Mouse (Mus musculus) embryonic fibroblast, embryonic 13.5 days (primary cell): ENCODE measurements at regions not wholly inside any gene's neighbourhood (a gene's known extent, or its start where the extent isn't known, plus 50 kb on each side); places are given as distances from the start of the nearest gene placed in this dataset.

Source experiments
- H3K27ac ChIP-seq: 2 replicates; pipeline ENCODE4 v1.5.1; 2012; ENCODE audit warnings: low read length, control low read depth, inconsistent platforms; ENCODE audit not compliant: insufficient read depth
- H3K4me1 ChIP-seq: 2 replicates; pipeline ENCODE4 v1.6.1; 2011; ENCODE audit warnings: low read length; ENCODE audit not compliant: control insufficient read depth, insufficient read depth
- H3K4me3 ChIP-seq: 2 replicates; pipeline ENCODE4 v1.5.1; 2011; ENCODE audit warnings: mild to moderate bottlenecking, control low read depth, low read length; ENCODE audit not compliant: insufficient read depth
- CTCF ChIP-seq: IDR thresholded peaks from 2 replicates; pipeline ENCODE4 v1.5.1; 2011; ENCODE audit warnings: mild to moderate bottlenecking, control low read depth, low read length, moderate library complexity, borderline replicate concordance; ENCODE audit not compliant: insufficient read depth
- POLR2A ChIP-seq: IDR thresholded peaks from 2 replicates; pipeline ENCODE4 v1.6.1; 2011; ENCODE audit warnings: low read depth, mild to moderate bottlenecking, control low read depth, low read length, moderate library complexity

DNA sequence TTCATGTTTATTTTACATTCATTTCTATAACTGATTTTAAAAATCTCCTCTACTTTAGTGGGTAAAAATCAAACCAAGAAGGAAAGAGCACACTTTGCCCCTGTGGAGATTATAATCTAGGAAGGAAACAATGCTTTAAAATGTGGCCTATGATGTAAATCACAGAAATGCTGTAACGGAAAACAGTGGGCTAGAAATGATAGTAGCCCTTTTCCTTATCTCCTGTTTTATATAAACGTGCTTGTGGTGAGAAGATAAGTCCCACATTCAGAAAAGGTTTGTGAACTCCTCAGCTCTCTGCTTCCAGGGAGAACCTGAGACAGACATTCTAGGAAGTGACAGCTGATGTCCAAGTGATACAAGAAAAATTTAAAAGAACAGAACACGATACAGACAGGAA, 159.3 kb upstream of the Sesn3 start:
- H3K4me3 ChIP-seq: no peak overlapping the region
- no peak for TF ChIP-seq CTCF
- TF ChIP-seq POLR2A: no peak
- H3K27ac ChIP-seq: no peak overlapping the region
- no peaks in the 10 kb centered on the region for H3K4me1 ChIP-seq

DNA sequence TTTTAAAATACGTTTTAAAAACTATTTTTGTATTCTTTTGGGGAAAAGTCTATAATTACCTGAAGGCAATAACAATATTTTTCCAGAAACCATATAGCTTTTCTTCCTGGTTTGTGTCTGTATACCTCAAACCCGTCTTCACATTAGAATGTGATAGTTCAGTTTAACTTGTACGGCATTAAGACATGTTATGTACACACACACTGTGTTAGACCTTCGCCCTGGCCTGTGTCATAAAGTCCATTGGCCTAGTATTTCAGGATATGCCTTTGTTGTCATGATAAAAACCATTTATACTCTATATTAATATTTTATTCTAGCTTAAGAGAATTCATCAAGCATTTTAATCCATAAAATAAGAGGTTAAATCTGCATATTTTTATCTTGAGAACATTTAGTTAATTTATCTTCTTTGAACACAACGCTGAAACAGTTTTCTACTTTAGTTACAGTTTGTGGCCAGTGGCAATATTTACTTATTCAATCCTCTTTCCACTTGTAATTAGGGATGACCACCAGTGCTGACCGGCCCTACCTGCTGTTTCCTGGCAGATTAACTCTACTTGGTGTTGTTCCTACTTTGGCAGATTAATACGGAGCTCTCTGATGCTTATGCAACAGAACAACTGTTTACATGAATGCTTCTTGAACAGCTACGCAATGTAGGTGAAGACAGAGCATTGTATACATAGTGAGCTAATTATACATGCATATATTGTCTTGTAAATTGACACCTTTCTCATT, 158.6 kb upstream of the Sesn3 start:
- no peak overlapping the region for H3K27ac ChIP-seq
- H3K4me3 ChIP-seq: no peak overlapping the region
- no peak for TF ChIP-seq POLR2A
- no peak for TF ChIP-seq CTCF
- no peaks in the 10 kb centered on the region for H3K4me1 ChIP-seq

DNA sequence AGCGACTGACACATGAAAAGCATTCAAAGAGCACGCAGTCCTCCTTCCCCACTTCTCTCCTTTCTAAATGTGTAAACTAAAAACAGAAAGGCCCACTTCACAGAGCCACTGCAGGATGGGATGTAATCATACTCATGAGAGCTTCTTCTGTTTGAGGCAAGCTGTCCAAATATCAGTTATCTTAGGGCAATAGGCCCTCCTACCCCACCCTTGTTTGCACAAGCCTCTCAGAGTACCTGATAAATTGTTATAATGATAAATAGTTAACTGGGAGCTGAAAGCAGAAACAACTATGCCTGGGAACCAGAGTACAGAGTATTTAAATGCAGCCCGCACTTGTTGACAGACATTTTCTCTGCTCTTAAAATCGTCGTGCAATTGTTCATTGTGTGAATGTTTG, 141.5 kb upstream of the Sesn3 start:
- Histone ChIP-seq H3K4me1 (no peaks in the 10 kb centered on the region), H3K4me3 (no peak overlapping the region), H3K27ac (no peak overlapping the region)
- TF ChIP-seq POLR2A (no peak), CTCF (no peak)

- Histone ChIP-seq H3K27ac (no peak overlapping the region), H3K4me3 (no peak overlapping the region), H3K4me1 (no peaks in the 10 kb centered on the region)
- no peak for TF ChIP-seq CTCF
- TF ChIP-seq POLR2A: no peak
Measured at GRCm38 (mm10) chr9:14134894-14135450, 139.9 kb upstream of the Sesn3 start.

GRCm38 (mm10) chr9:14141321-14141720, 133.5 kb upstream of the Sesn3 start:
- no peak overlapping the region for H3K4me3 ChIP-seq
- H3K27ac ChIP-seq: no peak overlapping the region
- H3K4me1 ChIP-seq: no peaks in the 10 kb centered on the region
- TF ChIP-seq POLR2A (no peak), CTCF (no peak)

DNA sequence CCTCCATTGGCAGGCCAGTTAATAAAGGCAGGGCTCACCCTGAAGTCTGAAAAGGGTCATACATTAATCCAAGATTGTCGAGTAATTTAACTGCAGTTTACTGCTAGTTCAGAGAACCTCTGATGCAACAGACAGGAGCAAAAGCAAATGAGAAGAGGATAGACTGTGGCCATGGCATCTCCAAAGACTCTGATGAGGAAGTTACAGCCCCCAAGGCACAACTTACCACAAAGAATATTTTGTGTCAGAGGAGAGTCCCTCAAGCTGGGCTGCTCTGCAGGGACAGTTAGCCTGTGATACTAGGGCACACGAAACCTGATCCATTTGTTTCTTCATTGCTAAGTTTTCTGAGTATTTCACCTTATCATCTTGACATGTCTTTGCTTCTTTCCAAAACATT, 130.9 kb upstream of the Sesn3 start:
- H3K4me1 ChIP-seq: no peaks in the 10 kb centered on the region
- no peak overlapping the region for H3K4me3 ChIP-seq
- no peak overlapping the region for H3K27ac ChIP-seq
- TF ChIP-seq CTCF: no peak
- TF ChIP-seq POLR2A: no peak

GRCm38 (mm10) chr9:14147088-14147487, 127.8 kb upstream of the Sesn3 start:
- TF ChIP-seq POLR2A (no peak), CTCF (no peak)
- H3K4me3 ChIP-seq: no peak overlapping the region
- H3K27ac ChIP-seq: no peak overlapping the region
- no peaks in the 10 kb centered on the region for H3K4me1 ChIP-seq

DNA sequence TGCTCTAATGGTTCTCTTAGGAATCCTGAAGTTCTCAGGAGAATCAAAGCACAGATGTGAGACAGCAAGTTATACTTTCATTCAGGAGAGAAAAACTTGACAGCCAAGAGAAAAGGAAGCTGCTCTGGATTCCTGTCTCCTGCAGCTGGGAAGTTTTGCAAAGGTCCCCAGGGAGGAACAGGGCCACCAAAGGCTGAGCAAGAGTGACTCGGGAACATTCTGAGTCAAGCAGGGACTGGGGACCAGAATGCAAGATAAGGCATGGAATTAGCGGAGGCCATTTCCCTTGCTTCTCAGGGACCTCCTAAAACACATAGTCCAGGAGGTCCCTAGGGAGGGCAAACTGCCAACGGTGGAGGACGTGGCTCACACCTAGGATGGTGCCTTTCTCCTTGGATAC, 127.1 kb upstream of the Sesn3 start:
- H3K27ac ChIP-seq: no peak overlapping the region
- TF ChIP-seq CTCF: no peak
- TF ChIP-seq POLR2A: no peak
- no peaks in the 10 kb centered on the region for H3K4me1 ChIP-seq
- no peak overlapping the region for H3K4me3 ChIP-seq

GRCm38 (mm10) chr9:14150288-14150687, 124.6 kb upstream of the Sesn3 start:
- TF ChIP-seq POLR2A (no peak), CTCF (no peak)
- Histone ChIP-seq H3K27ac (no peak overlapping the region), H3K4me1 (no peaks in the 10 kb centered on the region), H3K4me3 (no peak overlapping the region)

DNA sequence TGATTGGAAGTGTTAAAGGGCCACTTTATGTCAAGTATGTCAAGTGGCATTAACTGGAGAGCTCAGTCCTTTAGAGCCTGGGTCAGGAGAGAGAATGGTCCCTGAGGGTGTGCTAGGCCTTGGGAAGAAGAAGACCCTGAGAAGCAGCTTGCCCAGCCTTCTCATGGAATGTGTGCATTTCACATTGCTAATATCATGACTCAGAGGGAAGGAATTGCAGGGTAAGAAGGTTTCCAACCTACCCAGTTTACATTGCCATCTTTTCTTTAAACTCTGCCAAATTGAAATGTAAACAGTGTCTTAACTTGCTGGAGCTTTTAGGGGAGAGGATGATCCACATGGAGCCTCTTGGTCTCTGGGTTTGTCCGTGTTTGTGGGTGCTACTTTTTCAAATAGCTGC, 117.9 kb upstream of the Sesn3 start:
- H3K4me3 ChIP-seq: no peak overlapping the region

More for the DNA sequence above, 117.9 kb upstream of the Sesn3 start:
- Histone ChIP-seq H3K4me1 (peaks cover 6% of the 10 kb centered on the region), H3K27ac (peak overlapping the region; percentile 12; the same call in 1 of the 2 replicates)
- no peak for TF ChIP-seq POLR2A
- no peak for TF ChIP-seq CTCF
